Mouse (Mus musculus): ENCODE data around the gene Mfsd4b3. TPM values are rescaled to one million over a fixed set of nuclear protein-coding genes. Genes with fewer than 3 reads are reported as not detected.
"Not testable (repeated sequence)": the region's sequence is repeated elsewhere in the genome, so short reads cannot be mapped to it uniquely, and the experiment has no call there.

The Mfsd4b3 gene
- polyA plus RNA-seq (2014; fragmentation: Nextera tagmentation; extraction: Ambion mirVana): 1.2 and 1.4 TPM in 2 replicates

DNA sequence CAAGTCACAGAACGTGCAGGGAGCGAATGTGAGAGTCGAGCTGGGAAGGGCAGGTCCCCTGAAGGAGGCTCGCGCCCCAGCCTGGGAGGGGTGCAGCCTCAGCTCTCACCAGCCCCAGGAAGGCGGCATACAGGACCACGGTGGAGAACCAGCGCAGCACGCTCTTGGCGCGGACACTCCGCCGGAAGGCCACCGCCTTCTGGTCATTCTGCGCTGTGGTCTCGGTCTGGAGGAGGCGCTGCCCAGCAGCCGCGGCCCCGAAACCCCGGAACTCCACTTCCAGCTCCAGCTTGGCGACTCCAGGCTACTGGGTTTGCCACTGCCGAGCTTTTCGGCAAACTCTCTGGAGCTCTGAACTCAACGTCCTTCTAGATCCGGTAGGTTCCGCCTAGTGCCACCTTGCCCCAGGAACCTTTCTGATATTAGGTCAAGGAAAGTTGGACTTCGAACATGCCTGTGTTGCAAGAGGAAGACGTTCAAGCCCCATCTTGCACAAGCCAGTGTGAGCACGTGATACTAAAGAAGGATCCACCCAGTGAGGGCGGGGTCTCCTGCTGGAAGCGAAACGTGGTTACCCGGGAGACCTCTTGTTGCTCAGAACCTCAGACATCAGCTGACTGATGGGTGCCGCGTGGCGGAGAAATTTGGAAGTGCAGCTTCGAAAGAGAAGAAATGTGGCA, at the start of gene Mfsd4b3:
TSS of gene Mfsd4b3 (minus strand) at position 393 of the 680 bp plus-strand sequence.
- DNase-seq (ENCODE audit: low spot score) (peak; percentile 94), ATAC-seq (replicated peaks; ENCODE audit: low FRiP score, low TSS enrichment, low read depth) (peak; percentile 100)
- Histone ChIP-seq H3K9me3 (ENCODE audit: control insufficient read depth, low read length) (no peaks in the 10 kb centered on the region), H3K4me2 (ENCODE audit: low read length) (peak within 1 kb of the TSS; percentile 62), H3K36me3 (ENCODE audit: control insufficient read depth, insufficient read depth, low read length) (no peaks in the 10 kb centered on the region), H3K27me3 (replicated peaks; ENCODE audit: control insufficient read depth, insufficient read depth, low read length) (no peaks in the 10 kb centered on the region), H3K27ac (ENCODE audit: low read depth) (0 out of 2 replicates have a peak within 1 kb of the TSS, but pooled peaks have one; percentile 1), H3K9ac (ENCODE audit: low read length) (peak within 1 kb of the TSS; percentile 25), H3K4me1 (replicated peaks; ENCODE audit: control insufficient read depth, insufficient read depth, low read length) (no peaks in the 10 kb centered on the region), H3K4me3 (ENCODE audit: low read depth, low read length) (peak within 1 kb of the TSS; percentile 44)
- under 1% methylated on average over 38 of the region's 38 CpGs for WGBS

GRCm38 (mm10) chr10:40009591-40009990, 49.6 kb upstream of the Mfsd4b3 start:
- Histone ChIP-seq H3K27ac (ENCODE audit: low read depth) (no peak overlapping the region), H3K4me1 (replicated peaks; ENCODE audit: control insufficient read depth, insufficient read depth, low read length) (no peaks in the 10 kb centered on the region)
- 82% methylated on average over 11 of the region's 11 CpGs for WGBS

GRCm38 (mm10) chr10:40008847-40009246, 48.9 kb upstream of the Mfsd4b3 start:
- not testable (repeated sequence) for ATAC-seq (replicated peaks; ENCODE audit: low FRiP score, low TSS enrichment, low read depth); H3K27ac ChIP-seq (ENCODE audit: low read depth); H3K4me1 ChIP-seq (replicated peaks; ENCODE audit: control insufficient read depth, insufficient read depth, low read length); H3K4me3 ChIP-seq (ENCODE audit: low read depth, low read length); H3K4me2 ChIP-seq (ENCODE audit: low read length); H3K36me3 ChIP-seq (ENCODE audit: control insufficient read depth, insufficient read depth, low read length); H3K9ac ChIP-seq (ENCODE audit: low read length); DNase-seq (ENCODE audit: low spot score); H3K9me3 ChIP-seq (ENCODE audit: control insufficient read depth, low read length); H3K27me3 ChIP-seq (replicated peaks; ENCODE audit: control insufficient read depth, insufficient read depth, low read length)
- WGBS: 66% methylated on average over 4 of the region's 4 CpGs

More at GRCm38 (mm10) chr10:40009591-40009990, 49.6 kb upstream of the Mfsd4b3 start:
- no peak overlapping the region for H3K4me3 ChIP-seq (ENCODE audit: low read depth, low read length)
- DNase-seq (ENCODE audit: low spot score) (no peak), ATAC-seq (replicated peaks; ENCODE audit: low FRiP score, low TSS enrichment, low read depth) (no peak)
- H3K27me3 ChIP-seq (replicated peaks; ENCODE audit: control insufficient read depth, insufficient read depth, low read length): no peaks in the 10 kb centered on the region
- no peaks in the 10 kb centered on the region for H3K36me3 ChIP-seq (ENCODE audit: control insufficient read depth, insufficient read depth, low read length)
- H3K4me2 ChIP-seq (ENCODE audit: low read length): no peak overlapping the region
- H3K9me3 ChIP-seq (ENCODE audit: control insufficient read depth, low read length): no peaks in the 10 kb centered on the region
- no peak overlapping the region for H3K9ac ChIP-seq (ENCODE audit: low read length)

GRCm38 (mm10) chr10:40007953-40008352, 48.0 kb upstream of the Mfsd4b3 start:
- WGBS: 90% methylated on average over 4 of the region's 4 CpGs
- no peaks in the 10 kb centered on the region for H3K4me1 ChIP-seq (replicated peaks; ENCODE audit: control insufficient read depth, insufficient read depth, low read length)
- H3K9ac ChIP-seq (ENCODE audit: low read length): no peak overlapping the region
- no peaks in the 10 kb centered on the region for H3K27me3 ChIP-seq (replicated peaks; ENCODE audit: control insufficient read depth, insufficient read depth, low read length)
- no peak overlapping the region for H3K27ac ChIP-seq (ENCODE audit: low read depth)
- H3K4me2 ChIP-seq (ENCODE audit: low read length): no peak overlapping the region
- no peak for ATAC-seq (replicated peaks; ENCODE audit: low FRiP score, low TSS enrichment, low read depth)
- no peak overlapping the region for H3K4me3 ChIP-seq (ENCODE audit: low read depth, low read length)
- H3K9me3 ChIP-seq (ENCODE audit: control insufficient read depth, low read length): no peaks in the 10 kb centered on the region
- no peak for DNase-seq (ENCODE audit: low spot score)
- no peaks in the 10 kb centered on the region for H3K36me3 ChIP-seq (ENCODE audit: control insufficient read depth, insufficient read depth, low read length)

GRCm38 (mm10) chr10:40006963-40007362, 47.0 kb upstream of the Mfsd4b3 start:
- Histone ChIP-seq H3K4me2 (ENCODE audit: low read length) (no peak overlapping the region), H3K4me1 (replicated peaks; ENCODE audit: control insufficient read depth, insufficient read depth, low read length) (no peaks in the 10 kb centered on the region), H3K27ac (ENCODE audit: low read depth) (no peak overlapping the region), H3K4me3 (ENCODE audit: low read depth, low read length) (no peak overlapping the region), H3K36me3 (ENCODE audit: control insufficient read depth, insufficient read depth, low read length) (no peaks in the 10 kb centered on the region), H3K9me3 (ENCODE audit: control insufficient read depth, low read length) (no peaks in the 10 kb centered on the region), H3K27me3 (replicated peaks; ENCODE audit: control insufficient read depth, insufficient read depth, low read length) (no peaks in the 10 kb centered on the region), H3K9ac (ENCODE audit: low read length) (no peak overlapping the region)
- DNase-seq (ENCODE audit: low spot score): no peak
- no peak for ATAC-seq (replicated peaks; ENCODE audit: low FRiP score, low TSS enrichment, low read depth)
- 67% methylated on average over 10 of the region's 10 CpGs for WGBS

- WGBS: 91% methylated on average over 2 of the region's 2 CpGs
- no peak overlapping the region for H3K9ac ChIP-seq (ENCODE audit: low read length)
- no peak for DNase-seq (ENCODE audit: low spot score)
Measured at GRCm38 (mm10) chr10:40000746-40001145, 40.8 kb upstream of the Mfsd4b3 start.

GRCm38 (mm10) chr10:39991155-39991554, 31.2 kb upstream of the Mfsd4b3 start:
- H3K27me3 ChIP-seq (replicated peaks; ENCODE audit: control insufficient read depth, insufficient read depth, low read length): no peaks in the 10 kb centered on the region
- no peak for DNase-seq (ENCODE audit: low spot score)
- WGBS: 44% methylated on average over 4 of the region's 4 CpGs
- no peak overlapping the region for H3K9ac ChIP-seq (ENCODE audit: low read length)
- peaks cover 3% of the 10 kb centered on the region; the same call in 1 of the 2 replicates for H3K9me3 ChIP-seq (ENCODE audit: control insufficient read depth, low read length)
- H3K4me2 ChIP-seq (ENCODE audit: low read length): no peak overlapping the region
- no peaks in the 10 kb centered on the region for H3K36me3 ChIP-seq (ENCODE audit: control insufficient read depth, insufficient read depth, low read length)
- no peak for ATAC-seq (replicated peaks; ENCODE audit: low FRiP score, low TSS enrichment, low read depth)
- H3K27ac ChIP-seq (ENCODE audit: low read depth): no peak overlapping the region
- H3K4me1 ChIP-seq (replicated peaks; ENCODE audit: control insufficient read depth, insufficient read depth, low read length): no peaks in the 10 kb centered on the region
- H3K4me3 ChIP-seq (ENCODE audit: low read depth, low read length): no peak overlapping the region

More at GRCm38 (mm10) chr10:40000746-40001145, 40.8 kb upstream of the Mfsd4b3 start:
- no peaks in the 10 kb centered on the region for H3K4me1 ChIP-seq (replicated peaks; ENCODE audit: control insufficient read depth, insufficient read depth, low read length)
- H3K27ac ChIP-seq (ENCODE audit: low read depth): no peak overlapping the region
- no peak for ATAC-seq (replicated peaks; ENCODE audit: low FRiP score, low TSS enrichment, low read depth)
- H3K4me2 ChIP-seq (ENCODE audit: low read length): no peak overlapping the region
- H3K9me3 ChIP-seq (ENCODE audit: control insufficient read depth, low read length): no peaks in the 10 kb centered on the region
- H3K27me3 ChIP-seq (replicated peaks; ENCODE audit: control insufficient read depth, insufficient read depth, low read length): no peaks in the 10 kb centered on the region
- H3K36me3 ChIP-seq (ENCODE audit: control insufficient read depth, insufficient read depth, low read length): no peaks in the 10 kb centered on the region
- H3K4me3 ChIP-seq (ENCODE audit: low read depth, low read length): no peak overlapping the region

DNA sequence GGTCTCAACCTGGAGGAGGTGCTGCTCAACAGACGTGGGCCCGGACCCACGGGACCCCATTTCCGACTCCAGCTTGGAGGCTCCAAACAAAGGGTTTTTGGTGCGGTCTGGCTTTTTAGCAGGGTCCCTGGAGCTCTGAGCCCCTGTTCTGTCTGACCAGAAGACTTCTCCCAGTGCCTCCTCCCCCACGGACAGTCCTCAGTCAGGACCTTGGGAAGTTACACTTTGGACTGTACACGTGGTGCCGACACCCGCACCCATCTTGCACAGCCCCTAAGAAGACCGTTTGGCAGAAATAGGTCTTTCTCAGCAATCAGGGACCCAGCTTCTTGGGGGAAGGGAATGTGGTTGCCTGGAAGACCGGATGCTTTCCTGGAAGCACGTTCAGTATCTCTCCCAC, 26.5 kb upstream of the Mfsd4b3 start, which contains the start of gene Mfsd4b5:
TSS of gene Mfsd4b5 (minus strand) at position 181 of the 400 bp plus-strand sequence.
- no peaks in the 10 kb centered on the region for H3K9me3 ChIP-seq (ENCODE audit: control insufficient read depth, low read length)
- ATAC-seq (replicated peaks; ENCODE audit: low FRiP score, low TSS enrichment, low read depth) (no peak), DNase-seq (ENCODE audit: low spot score) (no peak)
- no peak within 1 kb of the TSS for H3K9ac ChIP-seq (ENCODE audit: low read length)
- WGBS: 86% methylated on average over 12 of the region's 12 CpGs
- no peak within 1 kb of the TSS for H3K4me3 ChIP-seq (ENCODE audit: low read depth, low read length)
- no peak within 1 kb of the TSS for H3K27ac ChIP-seq (ENCODE audit: low read depth)
- H3K36me3 ChIP-seq (ENCODE audit: control insufficient read depth, insufficient read depth, low read length): no peaks in the 10 kb centered on the region
- H3K4me1 ChIP-seq (replicated peaks; ENCODE audit: control insufficient read depth, insufficient read depth, low read length): no peaks in the 10 kb centered on the region
- H3K4me2 ChIP-seq (ENCODE audit: low read length): no peak within 1 kb of the TSS
- H3K27me3 ChIP-seq (replicated peaks; ENCODE audit: control insufficient read depth, insufficient read depth, low read length): no peaks in the 10 kb centered on the region

GRCm38 (mm10) chr10:39982604-39983003, 22.7 kb upstream of the Mfsd4b3 start:
- H3K4me1 ChIP-seq (replicated peaks; ENCODE audit: control insufficient read depth, insufficient read depth, low read length): no peaks in the 10 kb centered on the region
- no peak overlapping the region for H3K9ac ChIP-seq (ENCODE audit: low read length)
- H3K4me2 ChIP-seq (ENCODE audit: low read length): no peak overlapping the region
- H3K27ac ChIP-seq (ENCODE audit: low read depth): no peak overlapping the region
- H3K4me3 ChIP-seq (ENCODE audit: low read depth, low read length): no peak overlapping the region
- ATAC-seq (replicated peaks; ENCODE audit: low FRiP score, low TSS enrichment, low read depth): no peak
- H3K9me3 ChIP-seq (ENCODE audit: control insufficient read depth, low read length): peaks cover 2% of the 10 kb centered on the region; the same call in 1 of the 2 replicates
- H3K27me3 ChIP-seq (replicated peaks; ENCODE audit: control insufficient read depth, insufficient read depth, low read length): no peaks in the 10 kb centered on the region
- no peaks in the 10 kb centered on the region for H3K36me3 ChIP-seq (ENCODE audit: control insufficient read depth, insufficient read depth, low read length)
- WGBS: 64% methylated on average over 5 of the region's 5 CpGs
- DNase-seq (ENCODE audit: low spot score): no peak

Data from intestine, embryonic 14.5 days (tissue).